Mouse (Mus musculus) embryonic fibroblast, embryonic 13.5 days (primary cell): ENCODE data around the gene Col27a1.
A peak's percentile ranks its signal among the peaks of the same experiment; 100 is the strongest.

Experiments
- CTCF ChIP-seq: IDR thresholded peaks from 2 replicates; pipeline ENCODE4 v1.5.1; 2011; ENCODE audit warnings: mild to moderate bottlenecking, control low read depth, low read length, moderate library complexity, borderline replicate concordance; ENCODE audit not compliant: insufficient read depth
- POLR2A ChIP-seq: IDR thresholded peaks from 2 replicates; pipeline ENCODE4 v1.6.1; 2011; ENCODE audit warnings: low read depth, mild to moderate bottlenecking, control low read depth, low read length, moderate library complexity

- TF ChIP-seq CTCF (peak; percentile 37; the same call in 1 of the 2 replicates), POLR2A (no peak)
Observed at GRCm38 (mm10) chr4:63307175-63308062, 93.6 kb downstream of the Col27a1 start.
